Mouse (Mus musculus) hindlimb bud, embryonic 11.5 days (tissue): ENCODE measurements around the gene Fhl3.

Source experiments
- DNase-seq: peaks from one replicate; pipeline ENCODE4 v3.0.0-alpha.2; 2012; ENCODE audit warnings: low read depth, low spot score; ENCODE audit errors: extremely low spot score

Fhl3 gene

GRCm38 (mm10) chr4:124755526-124755925 lies 55.0 kb downstream of the Fhl3 start:
- no peak for DNase-seq
